Mouse (Mus musculus) lung, embryonic 15.5 days (tissue): Measurements from ENCODE around the gene Ttll1. TPM values are rescaled to one million over a fixed set of nuclear protein-coding genes. Genes with fewer than 3 reads are reported as not detected.

Experiments used
- ATAC-seq: fragments of 200-750 bp; cut with Nextera tagmentation; 2 replicates; pipeline ENCODE4 v1.8.0; 2017; ENCODE audit warnings: moderate number of reproducible peaks, borderline replicate concordance; ENCODE audit not compliant: low FRiP score, low TSS enrichment; ENCODE audit errors: extremely low read depth
- H3K27ac ChIP-seq: fragments of 300-500 bp; sonication (generic); 2 replicates; pipeline ENCODE4 v1.5.1; 2015; ENCODE audit warnings: moderate library complexity, mild to moderate bottlenecking, inconsistent platforms
- H3K27me3 ChIP-seq: fragments of 300-500 bp; sonication (generic); 2 replicates; pipeline ENCODE4 v1.6.1; 2015; ENCODE audit warnings: inconsistent platforms
- H3K36me3 ChIP-seq: fragments of 300-500 bp; sonication (generic); 2 replicates; pipeline ENCODE4 v1.6.1; 2015; ENCODE audit warnings: inconsistent platforms
- H3K4me1 ChIP-seq: fragments of 300-500 bp; sonication (generic); 2 replicates; pipeline ENCODE4 v1.6.1; 2015; ENCODE audit warnings: inconsistent platforms
- H3K4me2 ChIP-seq: fragments of 300-500 bp; sonication (generic); 2 replicates; pipeline ENCODE4 v1.6.1; 2015; ENCODE audit warnings: inconsistent platforms, mild to moderate bottlenecking, moderate library complexity
- H3K4me3 ChIP-seq: fragments of 300-500 bp; sonication (generic); 2 replicates; pipeline ENCODE4 v1.5.1; 2015; ENCODE audit warnings: mild to moderate bottlenecking, inconsistent platforms
- H3K9ac ChIP-seq: fragments of 300-500 bp; sonication (generic); 2 replicates; pipeline ENCODE4 v1.6.1; 2015; ENCODE audit warnings: inconsistent platforms
- H3K9me3 ChIP-seq: fragments of 300-500 bp; sonication (generic); 2 replicates; pipeline ENCODE4 v1.6.1; 2016; ENCODE audit warnings: inconsistent platforms
- WGBS: fragments of 180-500 bp; shearing (Covaris S2); methylation state at CpG from one replicate; pipeline ENCODE4 v1.1.7; 2015; 5-methylcytosine and 5-hydroxymethylcytosine counted together
- polyA plus RNA-seq: library from polyadenylated mRNA; unstranded; fragments of >200 nt; fragmentation: Nextera tagmentation; extraction: Ambion mirVana; gene quantifications from 2 replicates; pipeline ENCODE4 v1.2.1, GENCODE M21; 2015

The Ttll1 gene
- polyA plus RNA-seq, 1 experiment from 2014 or later: 23.1 TPM

DNA sequence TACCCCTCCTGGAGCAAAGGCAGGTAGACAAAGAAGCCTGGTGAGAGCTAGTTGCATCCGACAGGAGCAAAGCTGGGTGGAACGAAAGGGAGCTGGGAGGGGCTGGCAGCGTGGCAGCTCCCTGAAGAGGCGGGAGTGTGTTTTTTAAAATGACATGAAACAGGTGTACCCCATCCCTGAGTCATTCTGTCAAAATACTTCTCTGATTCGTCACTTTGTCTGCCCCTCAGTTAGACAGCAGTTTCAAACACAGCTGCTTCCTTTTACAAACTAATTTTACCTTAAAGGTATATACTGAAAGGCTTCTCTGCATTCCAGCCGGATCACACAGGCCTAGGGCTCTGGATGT is 16.1 kb downstream of the Ttll1 start:
- no peak overlapping the region for H3K27ac ChIP-seq
- no peak overlapping the region for H3K4me2 ChIP-seq
- no peaks in the 10 kb centered on the region for H3K9me3 ChIP-seq
- WGBS: 53% methylated on average over 6 of the region's 6 CpGs
- H3K36me3 ChIP-seq: peaks cover 15% of the 10 kb centered on the region
- no peak for ATAC-seq
- no peak overlapping the region for H3K9ac ChIP-seq
- no peaks in the 10 kb centered on the region for H3K27me3 ChIP-seq
- H3K4me3 ChIP-seq: no peak overlapping the region
- H3K4me1 ChIP-seq: no peaks in the 10 kb centered on the region

DNA sequence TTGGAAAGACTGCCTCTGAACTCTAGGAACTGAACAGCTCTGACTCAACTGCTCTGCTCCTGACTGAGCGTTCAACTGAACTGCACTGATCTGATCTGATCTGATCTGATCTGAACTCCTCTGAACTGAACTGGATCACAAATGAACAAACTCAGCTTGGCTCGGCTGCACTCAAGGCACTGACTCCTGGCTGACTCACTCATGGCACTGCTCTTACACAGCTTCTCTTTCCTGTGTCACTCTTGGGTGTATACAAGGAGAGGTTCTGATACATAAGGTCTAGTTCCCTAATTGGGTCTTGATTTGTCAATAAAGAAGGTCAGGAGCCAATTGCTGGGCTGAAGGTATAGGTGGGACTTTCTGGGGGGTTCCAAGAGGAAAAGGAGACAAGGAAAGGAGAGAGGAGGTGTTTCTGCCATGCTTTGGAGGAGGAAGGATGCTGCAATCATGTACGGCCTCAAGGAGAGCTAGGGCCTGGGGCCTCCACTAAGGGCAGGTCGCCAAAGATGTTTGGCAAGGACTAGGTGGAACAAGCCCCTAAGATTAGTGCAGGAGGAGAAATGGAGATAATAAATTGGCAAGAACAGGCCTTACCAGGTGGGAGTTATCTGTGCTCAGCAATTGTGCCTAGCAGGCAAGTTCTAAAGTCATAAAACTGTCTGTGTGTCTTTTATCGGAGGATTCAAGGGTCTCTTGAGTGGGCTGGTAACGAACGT is 16.7 kb downstream of the Ttll1 start:
- no peaks in the 10 kb centered on the region for H3K27me3 ChIP-seq
- no peak overlapping the region for H3K4me2 ChIP-seq
- peaks cover 14% of the 10 kb centered on the region for H3K36me3 ChIP-seq
- ATAC-seq: no peak
- no peak overlapping the region for H3K4me3 ChIP-seq
- H3K27ac ChIP-seq: no peak overlapping the region
- WGBS: 73% methylated on average over 7 of the region's 7 CpGs
- no peaks in the 10 kb centered on the region for H3K9me3 ChIP-seq
- no peak overlapping the region for H3K9ac ChIP-seq
- H3K4me1 ChIP-seq: no peaks in the 10 kb centered on the region

DNA sequence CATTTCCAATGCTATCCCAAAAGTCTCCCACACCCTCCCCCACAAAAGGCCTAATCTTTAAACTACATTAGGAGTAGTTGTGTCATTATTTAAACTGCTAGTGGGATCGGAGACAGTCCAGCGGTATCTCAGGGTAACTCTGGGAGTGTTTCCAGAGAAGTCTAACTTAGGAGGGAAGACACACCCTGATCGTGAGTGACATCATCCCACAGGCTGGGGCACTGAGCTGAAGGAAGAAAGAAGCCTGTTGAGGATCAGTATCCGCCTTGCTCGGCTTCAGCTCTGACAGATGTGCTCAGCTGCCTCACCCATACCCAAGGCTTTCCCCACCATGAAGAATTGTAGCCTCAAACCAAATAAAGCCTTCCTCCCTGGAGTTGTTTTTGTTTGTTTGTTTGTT is 18.8 kb downstream of the Ttll1 start:
- Histone ChIP-seq H3K9me3 (no peaks in the 10 kb centered on the region), H3K36me3 (peaks cover 7% of the 10 kb centered on the region; the same call in 1 of the 2 replicates), H3K27ac (no peak overlapping the region), H3K4me2 (no peak overlapping the region), H3K4me1 (no peaks in the 10 kb centered on the region), H3K9ac (no peak overlapping the region), H3K27me3 (no peaks in the 10 kb centered on the region), H3K4me3 (no peak overlapping the region)
- WGBS: 72% methylated on average over 5 of the region's 5 CpGs
- ATAC-seq: no peak

DNA sequence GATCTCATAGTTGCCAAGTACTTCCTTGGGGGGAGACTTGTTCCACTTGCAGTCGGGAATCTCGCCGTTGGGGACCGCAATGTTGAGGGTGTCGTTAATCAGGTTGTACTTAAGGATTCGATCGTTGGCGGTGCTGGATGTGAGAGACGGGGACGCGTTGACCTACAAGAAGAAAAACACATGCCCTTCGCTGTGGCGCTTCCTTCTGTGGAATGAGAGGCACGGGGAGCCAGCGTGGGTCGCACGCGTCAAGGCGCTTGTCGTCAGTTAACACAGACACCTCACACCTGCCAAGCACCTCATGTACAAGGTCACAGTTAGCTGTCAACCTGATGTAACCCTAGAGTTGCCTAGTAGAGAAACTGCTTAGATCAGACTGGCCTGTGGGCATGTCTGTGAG is 21.2 kb downstream of the Ttll1 start:
- H3K27me3 ChIP-seq: no peaks in the 10 kb centered on the region
- H3K4me3 ChIP-seq: no peak overlapping the region
- H3K36me3 ChIP-seq: no peaks in the 10 kb centered on the region
- H3K27ac ChIP-seq: no peak overlapping the region
- no peak for ATAC-seq
- H3K9me3 ChIP-seq: no peaks in the 10 kb centered on the region
- no peak overlapping the region for H3K9ac ChIP-seq
- no peak overlapping the region for H3K4me2 ChIP-seq
- WGBS: 75% methylated on average over 20 of the region's 20 CpGs
- H3K4me1 ChIP-seq: no peaks in the 10 kb centered on the region

GRCm38 (mm10) chr15:83487477-83488115 is 23.1 kb downstream of the Ttll1 start:
- no peak overlapping the region for H3K4me3 ChIP-seq
- no peak overlapping the region for H3K27ac ChIP-seq
- no peaks in the 10 kb centered on the region for H3K9me3 ChIP-seq
- no peaks in the 10 kb centered on the region for H3K4me1 ChIP-seq
- no peak overlapping the region for H3K9ac ChIP-seq
- no peak for ATAC-seq
- no peak overlapping the region for H3K4me2 ChIP-seq
- H3K27me3 ChIP-seq: no peaks in the 10 kb centered on the region
- 69% methylated on average over 9 of the region's 9 CpGs for WGBS
- H3K36me3 ChIP-seq: no peaks in the 10 kb centered on the region

DNA sequence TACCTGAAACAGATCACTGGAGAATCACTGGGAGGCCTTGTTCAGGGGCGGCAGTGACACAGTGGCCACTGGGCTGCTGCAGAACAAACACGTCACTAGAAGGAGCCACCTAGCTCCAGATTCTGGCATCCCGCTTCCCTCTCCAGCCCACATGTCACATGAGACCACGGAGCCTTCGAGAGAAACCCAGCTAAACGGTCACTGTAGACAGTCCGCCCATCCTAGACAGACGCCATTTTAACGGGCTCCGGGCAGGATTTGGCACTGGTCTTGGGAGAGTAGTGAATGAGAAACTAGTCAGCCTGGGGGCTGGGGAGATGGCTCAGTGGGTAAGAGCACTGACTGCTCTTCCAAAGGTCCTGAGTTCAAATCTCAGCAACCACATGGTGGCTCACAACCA is 26.4 kb downstream of the Ttll1 start:
- 86% methylated on average over 10 of the region's 10 CpGs for WGBS
- Histone ChIP-seq H3K36me3 (no peaks in the 10 kb centered on the region), H3K9ac (no peak overlapping the region), H3K4me1 (no peaks in the 10 kb centered on the region), H3K4me2 (no peak overlapping the region), H3K27me3 (no peaks in the 10 kb centered on the region), H3K9me3 (no peaks in the 10 kb centered on the region), H3K27ac (no peak overlapping the region), H3K4me3 (no peak overlapping the region)
- no peak for ATAC-seq

- no peak overlapping the region for H3K27ac ChIP-seq
- H3K36me3 ChIP-seq: no peaks in the 10 kb centered on the region
- H3K4me2 ChIP-seq: no peak overlapping the region
- no peaks in the 10 kb centered on the region for H3K9me3 ChIP-seq
- ATAC-seq: no peak
- no peaks in the 10 kb centered on the region for H3K27me3 ChIP-seq
- WGBS: 32% methylated on average over 2 of the region's 2 CpGs
- no peaks in the 10 kb centered on the region for H3K4me1 ChIP-seq
- no peak overlapping the region for H3K4me3 ChIP-seq
- no peak overlapping the region for H3K9ac ChIP-seq
Measured at GRCm38 (mm10) chr15:83483482-83483881, 27.2 kb downstream of the Ttll1 start.

DNA sequence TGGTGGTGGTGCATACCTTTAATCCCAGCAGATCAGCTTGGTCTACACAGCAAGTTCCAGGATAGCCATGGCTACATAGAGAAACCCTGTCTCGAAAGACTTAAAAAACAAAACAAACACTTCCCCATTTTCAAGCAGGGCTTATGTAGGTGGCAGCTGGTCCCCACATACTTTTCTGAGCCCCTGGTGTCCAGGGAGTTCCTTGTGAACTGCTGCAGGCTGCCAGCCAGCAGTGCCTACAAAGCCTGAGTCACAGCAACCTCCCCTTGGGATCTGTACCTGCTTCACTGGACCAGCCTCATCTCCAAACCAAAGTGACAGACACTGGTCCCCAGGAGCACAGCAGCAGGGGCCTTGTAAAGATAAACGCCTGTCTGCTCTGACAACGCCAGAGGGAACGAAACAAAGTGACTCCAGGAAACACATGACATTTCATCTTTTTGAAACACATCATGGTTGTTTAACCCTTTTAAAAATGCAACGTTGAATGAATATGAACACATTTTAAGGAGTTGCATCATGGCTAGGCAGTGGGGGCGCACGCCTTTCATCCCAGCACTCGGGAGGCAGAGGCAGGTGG is 28.0 kb downstream of the Ttll1 start:
- Histone ChIP-seq H3K9ac (no peak overlapping the region), H3K36me3 (no peaks in the 10 kb centered on the region), H3K27ac (no peak overlapping the region), H3K4me3 (no peak overlapping the region), H3K4me2 (no peak overlapping the region), H3K9me3 (no peaks in the 10 kb centered on the region), H3K4me1 (no peaks in the 10 kb centered on the region), H3K27me3 (no peaks in the 10 kb centered on the region)
- ATAC-seq: no peak
- WGBS: 69% methylated on average over 8 of the region's 8 CpGs

GRCm38 (mm10) chr15:83481236-83481780 is 29.4 kb downstream of the Ttll1 start:
- Histone ChIP-seq H3K4me1 (peaks cover 9% of the 10 kb centered on the region; the same call in 1 of the 2 replicates), H3K27ac (no peak overlapping the region), H3K4me2 (no peak overlapping the region), H3K9me3 (no peaks in the 10 kb centered on the region), H3K36me3 (no peaks in the 10 kb centered on the region), H3K9ac (no peak overlapping the region), H3K27me3 (no peaks in the 10 kb centered on the region), H3K4me3 (no peak overlapping the region)
- 65% methylated on average over 10 of the region's 10 CpGs for WGBS
- no peak for ATAC-seq

GRCm38 (mm10) chr15:83479818-83480217 is 30.9 kb downstream of the Ttll1 start:
- no peak overlapping the region for H3K4me2 ChIP-seq
- H3K9me3 ChIP-seq: no peaks in the 10 kb centered on the region
- 83% methylated on average over 4 of the region's 4 CpGs for WGBS
- H3K36me3 ChIP-seq: no peaks in the 10 kb centered on the region
- H3K27me3 ChIP-seq: no peaks in the 10 kb centered on the region
- H3K4me1 ChIP-seq: peaks cover 10% of the 10 kb centered on the region
- no peak overlapping the region for H3K27ac ChIP-seq
- ATAC-seq: no peak
- no peak overlapping the region for H3K9ac ChIP-seq
- no peak overlapping the region for H3K4me3 ChIP-seq

- H3K4me1 ChIP-seq: peaks cover 24% of the 10 kb centered on the region
- no peak overlapping the region for H3K4me2 ChIP-seq
- no peak overlapping the region for H3K9ac ChIP-seq
- 58% methylated on average over 3 of the region's 3 CpGs for WGBS
- no peak overlapping the region for H3K4me3 ChIP-seq
- H3K27me3 ChIP-seq: no peaks in the 10 kb centered on the region
- H3K27ac ChIP-seq: no peak overlapping the region
- ATAC-seq: no peak
- no peaks in the 10 kb centered on the region for H3K36me3 ChIP-seq
- no peaks in the 10 kb centered on the region for H3K9me3 ChIP-seq
Measured at GRCm38 (mm10) chr15:83478096-83478495, 32.6 kb downstream of the Ttll1 start.

DNA sequence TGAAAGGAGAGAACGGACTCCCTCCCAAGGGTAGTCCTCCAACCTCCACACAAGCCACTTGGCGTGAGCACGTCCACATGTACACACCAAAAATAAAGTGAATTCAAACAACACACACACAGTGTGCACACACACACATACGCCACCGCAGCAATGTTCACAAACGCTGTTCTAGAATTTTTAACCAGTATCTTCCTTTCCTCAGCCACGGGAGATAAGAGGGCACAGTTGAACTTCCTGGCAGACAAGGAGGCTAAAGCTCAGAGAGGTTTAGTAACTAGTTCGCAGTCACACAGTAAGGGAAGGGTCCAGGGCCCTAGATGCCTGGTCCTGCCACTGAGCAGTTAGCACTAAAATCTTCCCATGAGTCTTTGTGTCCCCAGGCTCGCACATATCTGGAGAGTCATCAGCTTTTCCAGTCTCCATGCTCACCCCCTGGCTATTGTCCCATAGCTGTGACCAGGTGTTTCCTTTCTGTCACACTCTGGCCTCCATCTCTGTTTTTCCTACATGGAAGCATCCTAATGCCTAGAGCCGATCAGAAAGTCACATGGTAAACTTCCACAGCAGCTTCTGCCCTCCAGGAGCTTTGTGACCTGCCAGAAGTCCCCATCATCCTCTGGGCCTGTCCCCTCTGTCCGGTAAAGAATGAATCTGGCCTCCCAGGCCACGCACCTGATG is 34.0 kb downstream of the Ttll1 start:
- Histone ChIP-seq H3K4me2 (no peak overlapping the region), H3K4me1 (peaks cover 25% of the 10 kb centered on the region), H3K36me3 (no peaks in the 10 kb centered on the region), H3K9me3 (no peaks in the 10 kb centered on the region), H3K27me3 (no peaks in the 10 kb centered on the region), H3K9ac (no peak overlapping the region), H3K4me3 (no peak overlapping the region), H3K27ac (no peak overlapping the region)
- WGBS: 62% methylated on average over 12 of the region's 12 CpGs
- ATAC-seq: no peak
